Comparison of ENCODE assay signal across 22 mouse cellular contexts in genomic region chr8:116827141-116827540, GRCm38 (mm10).
A peak's percentile ranks its signal among the peaks of the same experiment; 100 is the strongest.
DNase-seq lines count a peak whose midpoint lies in the region; ATAC-seq and TF ChIP-seq lines count a peak whose summit lies in the region.
"Had no signal": no experiment of that assay in that cellular context is flagged by ENCODE, and none has a peak within 500 bp of the region (broad histone marks: within the 10 kb centered on the region; RNA-seq: fewer than 3 reads in every experiment).

No protein-coding gene starts in this region.

- in situ Hi-C loops in ES-E14 (cut with MboI; ENCODE audit: low sequenced_read_pairs in 2 of 2, unreplicated experiment in 2 of 2): no loop called here

- H3K27ac ChIP-seq in kidney, postnatal 0 days: no peak overlapping the region
- H3K27ac ChIP-seq in lung, postnatal 0 days (ENCODE audit: low read length): no peak overlapping the region
- no peak overlapping the region for H3K27ac ChIP-seq in ES-E14 (ENCODE audit: insufficient read depth, low read depth, low read length, poor library complexity, severe bottlenecking)
- H3K27ac ChIP-seq: embryonic facial prominence, embryonic 15.5 days; forebrain, embryonic 10.5 days; gastrocnemius, adult 2 months; heart, embryonic 13.5 days; hindbrain, embryonic 12.5 days had no signal

- DNase-seq in kidney, postnatal 0 days (ENCODE audit: low spot score): no peak
- no peak for DNase-seq in kidney, postnatal 36 days
- no peak for DNase-seq in lung, postnatal 0 days (ENCODE audit: low spot score)
- no peak for DNase-seq in lung, postnatal 14 days
- peak; percentile 22 for DNase-seq in ES-E14 (ENCODE audit: low read depth, low spot score)
- no peak for DNase-seq in urinary bladder, postnatal 14 days (ENCODE audit: low spot score)
- DNase-seq: adrenal gland, adult 2 months; adrenal gland, postnatal 36 days; cerebellum, adult 8-10 months; cerebellum, postnatal 14 days; embryo, embryonic 11 days; gastrocnemius, adult 2 months; gastrocnemius, postnatal 25 days; heart, postnatal 4 days had no signal

- WGBS in kidney, postnatal 0 days: 98% methylated on average over 13 of the region's 13 CpGs
- WGBS in lung, postnatal 0 days: 97% methylated on average over 13 of the region's 13 CpGs

- H3K4me3 ChIP-seq in kidney, postnatal 0 days (replicated peaks; ENCODE audit: low read depth, low read length): no peak overlapping the region
- no peak overlapping the region for H3K4me3 ChIP-seq in lung, postnatal 0 days (ENCODE audit: low read depth, low read length)
- H3K4me3 ChIP-seq in E14TG2a.4 (replicated peaks; ENCODE audit: low read length) (no peak overlapping the region), ES-E14 (ENCODE audit: insufficient read depth in 1 of 2, low read depth in 1 of 2, low read length in 2 of 2, poor library complexity in 1 of 2, severe bottlenecking in 1 of 2) (no peak overlapping the region)
- H3K4me3 ChIP-seq: embryonic facial prominence, embryonic 15.5 days; erythroblast, embryonic 14.5 days; forebrain, embryonic 10.5 days; gastrocnemius, adult 2 months; heart, embryonic 13.5 days; hindbrain, embryonic 12.5 days had no signal

- H3K27me3 ChIP-seq in kidney, postnatal 0 days (ENCODE audit: insufficient read depth, low read length): no peaks in the 10 kb centered on the region
- no peaks in the 10 kb centered on the region for H3K27me3 ChIP-seq in lung, postnatal 0 days (replicated peaks; ENCODE audit: insufficient read depth, low read length)
- H3K27me3 ChIP-seq in E14TG2a.4 (ENCODE audit: insufficient read depth, low read length): no peaks in the 10 kb centered on the region
- H3K27me3 ChIP-seq: CH12.LX; embryonic facial prominence, embryonic 15.5 days; heart, embryonic 13.5 days; hindbrain, embryonic 12.5 days had no signal

- no peak for TF ChIP-seq EP300 in lung, postnatal 0 days (IDR thresholded peaks at IDR 0.05)

- no peaks in the 10 kb centered on the region; the same call in 1 of the 2 replicates for H3K9me3 ChIP-seq in kidney, postnatal 0 days (replicated peaks; ENCODE audit: low read length)
- no peaks in the 10 kb centered on the region for H3K9me3 ChIP-seq in lung, postnatal 0 days (ENCODE audit: low read length)
- H3K9me3 ChIP-seq in E14TG2a.4 (ENCODE audit: low read length): no peaks in the 10 kb centered on the region
- H3K9me3 ChIP-seq in ES-E14 (ENCODE audit: control insufficient read depth, insufficient read depth, low read depth, low read length): no peaks in the 10 kb centered on the region
- H3K9me3 ChIP-seq: embryonic facial prominence, embryonic 15.5 days; forebrain, embryonic 10.5 days; hindbrain, embryonic 12.5 days had no signal

- H3K36me3 ChIP-seq in kidney, postnatal 0 days (ENCODE audit: insufficient read depth, low read length): no peaks in the 10 kb centered on the region
- no peaks in the 10 kb centered on the region for H3K36me3 ChIP-seq in lung, postnatal 0 days (ENCODE audit: insufficient read depth, low read length)
- H3K36me3 ChIP-seq in E14TG2a.4 (ENCODE audit: insufficient read depth, low read length) (no peaks in the 10 kb centered on the region), ES-E14 (ENCODE audit: control insufficient read depth, insufficient read depth, low read length, poor library complexity, severe bottlenecking) (no peaks in the 10 kb centered on the region)
- H3K36me3 ChIP-seq: embryonic facial prominence, embryonic 15.5 days; forebrain, embryonic 10.5 days; heart, embryonic 13.5 days; hindbrain, embryonic 12.5 days had no signal

- H3K4me1 ChIP-seq in kidney, postnatal 0 days (replicated peaks; ENCODE audit: insufficient read depth, low read length): no peaks in the 10 kb centered on the region
- no peaks in the 10 kb centered on the region for H3K4me1 ChIP-seq in lung, postnatal 0 days (ENCODE audit: insufficient read depth, low read depth, low read length)
- H3K4me1 ChIP-seq in E14TG2a.4 (replicated peaks; ENCODE audit: low read depth, low read length) (no peaks in the 10 kb centered on the region), ES-E14 (ENCODE audit: control insufficient read depth in 2 of 2, insufficient read depth in 2 of 2, low read length in 2 of 2, poor library complexity in 1 of 2) (no peaks in the 10 kb centered on the region)
- H3K4me1 ChIP-seq: forebrain, embryonic 10.5 days; heart, embryonic 13.5 days; hindbrain, embryonic 12.5 days had no signal

- H3K4me2 ChIP-seq in kidney, postnatal 0 days (ENCODE audit: low read length): no peak overlapping the region
- no peak overlapping the region for H3K4me2 ChIP-seq in lung, postnatal 0 days (replicated peaks; ENCODE audit: low read depth, low read length)
- H3K4me2 ChIP-seq: embryonic facial prominence, embryonic 15.5 days; heart, embryonic 13.5 days; hindbrain, embryonic 12.5 days had no signal

- peak; percentile 24; the same call in 1 of the 2 replicates for TF ChIP-seq CTCF in kidney, postnatal 0 days (IDR thresholded peaks at IDR 0.05; ENCODE audit: low read depth)
- 0 out of 2 replicates have a peak, but pooled peaks have one; percentile 2 for TF ChIP-seq CTCF in lung, postnatal 0 days (IDR thresholded peaks at IDR 0.05)
- peak; percentile 9 for TF ChIP-seq CTCF in E14TG2a.4 (conservative IDR thresholded peaks at IDR 0.05; ENCODE audit: low read length)

- H3K9ac ChIP-seq in kidney, postnatal 0 days (ENCODE audit: low read depth, low read length): no peak overlapping the region
- H3K9ac ChIP-seq in lung, postnatal 0 days (replicated peaks; ENCODE audit: low read depth): no peak overlapping the region
- H3K9ac ChIP-seq in ES-E14 (ENCODE audit: insufficient read depth, low read depth, low read length, poor library complexity, severe bottlenecking): no peak overlapping the region
- H3K9ac ChIP-seq: embryonic facial prominence, embryonic 15.5 days; heart, embryonic 13.5 days; hindbrain, embryonic 12.5 days had no signal

- ATAC-seq in kidney, postnatal 0 days (replicated peaks; ENCODE audit: low FRiP score, low read depth): no peak
- no peak for ATAC-seq in lung, postnatal 0 days
- ATAC-seq: forebrain, embryonic 14.5 days had no signal

TF ChIP-seq in ES-E14, 5 proteins besides CTCF, POLR2A, EP300 and RAD21:
- TF ChIP-seq CHD2 (IDR thresholded peaks at IDR 0.05; ENCODE audit: low read depth, low read length): no peak
- TF ChIP-seq MAFK (IDR thresholded peaks at IDR 0.05; ENCODE audit: insufficient read depth, low read depth, low read length): no peak
- no peak for TF ChIP-seq ZNF384 (IDR thresholded peaks at IDR 0.05; ENCODE audit: low read depth, low read length)
- TF ChIP-seq ZC3H11A (IDR thresholded peaks at IDR 0.05; ENCODE audit: borderline replicate concordance, low read depth, low read length): no peak
- no peak for TF ChIP-seq HCFC1 (IDR thresholded peaks at IDR 0.05; ENCODE audit: borderline replicate concordance, insufficient read depth, low read length)
